Mouse (Mus musculus) cerebellum, adult 2 months (tissue): ENCODE data around the gene Cntrob. TPM values are rescaled to one million over a fixed set of nuclear protein-coding genes. Genes with fewer than 3 reads are reported as not detected.
A peak's percentile ranks its signal among the peaks of the same experiment; 100 is the strongest.

ENCODE experiments used
- DNase-seq, 2 experiments: peaks; one replicate each; pipeline ENCODE4 v3.0.0; 2021
- H3K27ac ChIP-seq: fragments of 200-500 bp; 2 replicates; pipeline ENCODE4 v1.5.1; 2012; ENCODE audit warnings: low read length, control low read depth, inconsistent platforms; ENCODE audit not compliant: insufficient read depth
- H3K27me3 ChIP-seq: fragments of 200-500 bp; 2 replicates; pipeline ENCODE4 v1.6.1; 2012; ENCODE audit warnings: inconsistent platforms, mild to moderate bottlenecking, low read length, moderate library complexity; ENCODE audit not compliant: control insufficient read depth, insufficient read depth
- H3K4me1 ChIP-seq: fragments of 200-500 bp; 2 replicates; pipeline ENCODE4 v1.6.1; 2011; ENCODE audit warnings: low read length; ENCODE audit not compliant: control insufficient read depth, insufficient read depth
- H3K4me3 ChIP-seq: fragments of 200-500 bp; replicated peaks from 2 replicates; pipeline ENCODE3; 2011; ENCODE audit warnings: mild to moderate bottlenecking, low read depth, low read length, control low read depth; ENCODE audit not compliant: insufficient read depth
- CTCF ChIP-seq: fragments of 200-500 bp; IDR thresholded peaks from 2 replicates; pipeline ENCODE4 v1.5.1; 2011; ENCODE audit warnings: low read depth, mild to moderate bottlenecking, control low read depth, low read length, moderate library complexity, borderline replicate concordance; ENCODE audit not compliant: insufficient read depth
- POLR2A ChIP-seq: fragments of 200-500 bp; IDR thresholded peaks from 2 replicates; pipeline ENCODE4 v1.6.1; 2011; ENCODE audit warnings: low read length, control low read depth, borderline replicate concordance; ENCODE audit not compliant: insufficient read depth
- WGBS: fragments of 180-500 bp; shearing (Covaris S2); methylation state at CpG from one replicate; pipeline ENCODE4 v1.1.7; 2018; 5-methylcytosine and 5-hydroxymethylcytosine counted together
- polyA plus RNA-seq: library from polyadenylated mRNA; depleted of rRNA; stranded (reverse); fragments of >200 nt; gene quantifications from 2 replicates; pipeline ENCODE4 v1.2.3, GENCODE M21; 2012; rRNA removed

Gene Cntrob
- polyA plus RNA-seq, 1 experiment: 22.0 TPM

- no peak overlapping the region for H3K4me3 ChIP-seq
- WGBS: 78% methylated on average over 2 of the region's 2 CpGs
- no peak overlapping the region for H3K27ac ChIP-seq
- DNase-seq: no peak
- H3K4me1 ChIP-seq: no peaks in the 10 kb centered on the region
- TF ChIP-seq POLR2A (no peak), CTCF (no peak)
- no peaks in the 10 kb centered on the region for H3K27me3 ChIP-seq
Measured at GRCm38 (mm10) chr11:69257072-69257471, 66.5 kb downstream of the Cntrob start.

DNA sequence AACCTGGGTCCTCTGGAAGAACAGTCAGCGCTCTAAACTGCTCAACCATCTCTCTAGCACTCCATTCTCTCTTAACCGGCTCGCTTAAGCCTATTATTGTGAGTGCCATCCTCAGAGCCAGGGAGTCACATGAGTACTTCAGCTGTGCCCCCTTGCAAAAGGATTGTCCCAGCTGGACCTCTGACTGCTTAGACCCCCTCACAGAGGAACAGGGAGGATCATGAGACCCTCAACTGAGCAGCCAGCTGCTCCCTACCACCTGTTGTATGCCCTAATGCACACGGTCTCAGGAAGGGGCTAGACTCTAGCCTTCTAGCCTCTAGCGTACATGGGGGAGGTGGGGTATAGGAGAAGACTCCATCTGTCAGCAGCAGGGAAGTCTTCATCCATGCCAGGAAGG lies 68.8 kb downstream of the Cntrob start:
- H3K4me3 ChIP-seq: no peak overlapping the region
- H3K27ac ChIP-seq: no peak overlapping the region
- H3K4me1 ChIP-seq: no peaks in the 10 kb centered on the region
- DNase-seq: no peak
- no peaks in the 10 kb centered on the region for H3K27me3 ChIP-seq
- TF ChIP-seq POLR2A (no peak), CTCF (no peak)
- WGBS: 46% methylated on average over 5 of the region's 5 CpGs

- Histone ChIP-seq H3K4me3 (no peak overlapping the region), H3K27ac (no peak overlapping the region), H3K4me1 (no peaks in the 10 kb centered on the region), H3K27me3 (no peaks in the 10 kb centered on the region)
- no peak for DNase-seq
- 33% methylated on average over 9 of the region's 9 CpGs for WGBS
- TF ChIP-seq CTCF (no peak), POLR2A (no peak)
Measured at GRCm38 (mm10) chr11:69253131-69253530, 70.4 kb downstream of the Cntrob start.

GRCm38 (mm10) chr11:69251953-69252352 lies 71.6 kb downstream of the Cntrob start:
- TF ChIP-seq POLR2A (no peak), CTCF (no peak)
- Histone ChIP-seq H3K4me1 (no peaks in the 10 kb centered on the region), H3K27me3 (no peaks in the 10 kb centered on the region), H3K4me3 (no peak overlapping the region), H3K27ac (no peak overlapping the region)
- no peak for DNase-seq
- 88% methylated on average over 7 of the region's 7 CpGs for WGBS

- Histone ChIP-seq H3K27me3 (no peaks in the 10 kb centered on the region), H3K4me1 (no peaks in the 10 kb centered on the region), H3K4me3 (no peak overlapping the region), H3K27ac (no peak overlapping the region)
- TF ChIP-seq POLR2A: no peak
- TF ChIP-seq CTCF: peak; percentile 35; the same call in 1 of the 2 replicates
- 66% methylated on average over 14 of the region's 14 CpGs for WGBS
- no peak for DNase-seq
Measured at GRCm38 (mm10) chr11:69251135-69251842, 72.3 kb downstream of the Cntrob start.

DNA sequence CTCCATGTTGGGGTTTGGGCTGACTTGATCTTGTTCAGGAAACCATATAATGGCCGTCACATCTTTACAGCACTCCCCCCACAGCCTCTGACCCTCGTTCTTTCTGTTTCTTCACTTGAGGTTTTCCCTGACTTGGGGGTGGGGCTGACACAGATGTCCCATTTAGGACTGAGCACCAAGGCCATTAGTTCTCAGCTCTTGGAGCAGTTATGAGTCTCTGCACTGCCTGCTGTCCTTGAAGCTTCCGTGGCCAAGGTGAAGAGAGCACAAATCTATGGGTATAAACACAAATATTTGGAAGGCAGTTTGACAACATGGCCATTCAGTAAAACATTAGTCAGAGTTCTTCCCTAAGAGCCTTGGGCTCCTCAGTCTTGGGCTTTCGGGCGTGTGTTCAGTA lies 73.5 kb downstream of the Cntrob start:
- Histone ChIP-seq H3K27me3 (no peaks in the 10 kb centered on the region), H3K4me3 (no peak overlapping the region), H3K4me1 (no peaks in the 10 kb centered on the region), H3K27ac (no peak overlapping the region)
- WGBS: 85% methylated on average over 5 of the region's 5 CpGs
- DNase-seq: no peak
- TF ChIP-seq POLR2A: no peak
- TF ChIP-seq CTCF: no peak

Other genes starting within 250 kb of the Cntrob start
- 672 and 700 TPM in 2 replicates for gene Vamp2, start 235.3 kb downstream of the Cntrob start, polyA plus RNA-seq
- gene Per1, start 228.6 kb downstream of the Cntrob start, polyA plus RNA-seq: 34.4 and 37.2 TPM in 2 replicates
- 0.44 and 0.59 TPM in 2 replicates for gene Hes7, start 203.4 kb downstream of the Cntrob start, polyA plus RNA-seq
- 1.3 and 1.4 TPM in 2 replicates for gene 9130213A22Rik, start 201.2 kb downstream of the Cntrob start, polyA plus RNA-seq
- 10.8 and 16.0 TPM in 2 replicates for gene Aloxe3, start 197.9 kb downstream of the Cntrob start, polyA plus RNA-seq
- 0.59 and 0.60 TPM in 2 replicates for gene Alox12b, start 166.8 kb downstream of the Cntrob start, polyA plus RNA-seq
- gene Alox8, start 125.9 kb downstream of the Cntrob start, polyA plus RNA-seq: 5.2 and 5.5 TPM in 2 replicates
- gene Gucy2e, start 86.7 kb downstream of the Cntrob start, polyA plus RNA-seq: 1.4 and 1.8 TPM in 2 replicates
- 81.4 and 83.6 TPM in 2 replicates for gene Trappc1, start 205 bp upstream of the Cntrob start, polyA plus RNA-seq
- gene Kcnab3, start 2.5 kb upstream of the Cntrob start, polyA plus RNA-seq: 93.6 and 117 TPM in 2 replicates
- gene Rnf227, start 16.7 kb upstream of the Cntrob start, polyA plus RNA-seq: 130 and 135 TPM in 2 replicates
- gene Chd3, start 45.6 kb upstream of the Cntrob start, polyA plus RNA-seq: 111 and 115 TPM in 2 replicates
- 193 and 200 TPM in 2 replicates for gene Naa38, start 71.7 kb upstream of the Cntrob start, polyA plus RNA-seq
- gene Cyb5d1, start 71.9 kb upstream of the Cntrob start, polyA plus RNA-seq: 40.2 and 41.9 TPM in 2 replicates
- 5.7 and 6.0 TPM in 2 replicates for gene Tmem88, start 74.5 kb upstream of the Cntrob start, polyA plus RNA-seq
- 14.0 and 16.5 TPM in 2 replicates for gene Kdm6b, start 89.9 kb upstream of the Cntrob start, polyA plus RNA-seq
- 0.55 and 0.69 TPM in 2 replicates for gene Dnah2, start 225.3 kb upstream of the Cntrob start, polyA plus RNA-seq
- 84.8 and 104 TPM in 2 replicates for gene Efnb3, start 236.4 kb upstream of the Cntrob start, polyA plus RNA-seq